ENCODE assay signal across 19 mouse cellular contexts in the genomic region with DNA sequence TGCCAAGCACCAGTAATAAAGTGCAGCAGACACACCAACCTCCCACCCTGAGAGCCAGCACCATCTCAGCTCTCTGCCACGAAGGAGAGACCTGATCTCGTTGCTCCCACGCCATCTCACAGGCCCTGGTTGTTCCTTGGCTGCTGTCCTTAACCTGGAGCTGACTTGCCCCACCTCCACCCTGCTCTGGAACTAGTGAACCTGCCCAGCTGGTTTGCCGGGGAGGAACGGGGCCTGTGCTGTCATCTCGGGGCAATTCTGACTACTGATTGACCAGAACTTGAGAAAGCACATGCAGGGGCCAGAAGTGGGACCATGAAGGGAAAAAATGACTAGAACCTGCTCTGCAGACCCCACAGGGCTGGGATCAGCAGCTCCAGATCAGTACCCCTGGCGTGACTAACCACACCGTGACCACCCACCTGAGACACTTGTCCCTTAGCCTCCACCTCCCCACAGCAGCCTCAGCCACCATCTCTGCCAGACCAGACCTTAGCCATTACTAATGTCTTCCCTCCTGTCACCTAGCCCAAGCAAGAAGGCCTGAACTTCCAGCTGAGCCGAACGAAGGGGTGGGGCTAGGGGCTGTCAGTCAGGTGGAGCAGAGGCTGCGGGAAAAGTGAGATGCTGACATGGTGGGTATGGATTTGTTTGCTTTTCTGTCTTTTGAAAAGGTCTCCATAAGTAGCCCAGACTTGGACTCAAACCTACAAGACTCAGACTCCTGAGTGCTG. TPM values are rescaled to one million over a fixed set of nuclear protein-coding genes. Genes with fewer than 3 reads are reported as not detected.
DNase-seq lines count a peak whose midpoint lies in the region; ATAC-seq and TF ChIP-seq lines count a peak whose summit lies in the region.
"Had no signal": no experiment of that assay in that cellular context is flagged by ENCODE, and none has a peak within 500 bp of the region (broad histone marks: within the 10 kb centered on the region; RNA-seq: fewer than 3 reads in every experiment).

No protein-coding gene starts in this region.

- no peak for TF ChIP-seq CTCF in kidney, adult 2 months (conservative IDR thresholded peaks at IDR 0.05; ENCODE audit: insufficient read depth, insufficient read length, low read depth, low read length)

- no peaks in the 10 kb centered on the region for H3K36me3 ChIP-seq in lung, embryonic 16.5 days (ENCODE audit: control insufficient read depth, insufficient read depth, low read length)
- H3K36me3 ChIP-seq in kidney, adult 2 months (ENCODE audit: control insufficient read depth, insufficient read depth, low read length), result no peaks in the 10 kb centered on the region
- H3K36me3 ChIP-seq in forebrain, embryonic 14.5 days (ENCODE audit: control insufficient read depth, insufficient read depth, low read length), result peaks cover 6% of the 10 kb centered on the region; the same call in 1 of the 2 replicates

- no peak overlapping the region for H3K9ac ChIP-seq in lung, embryonic 16.5 days (ENCODE audit: low read length)
- H3K9ac ChIP-seq in forebrain, embryonic 14.5 days (ENCODE audit: low read length), result no peak overlapping the region

- whole genome bisulfite sequencing in lung, embryonic 16.5 days, result 41% methylated on average over 11 of the region's 11 CpGs
- WGBS in kidney, adult 2 months, result 30% methylated on average over 11 of the region's 11 CpGs
- WGBS in forebrain, embryonic 14.5 days, result 72% methylated on average over 11 of the region's 11 CpGs

- TF ChIP-seq POLR2A in kidney, adult 2 months (IDR thresholded peaks at IDR 0.05; ENCODE audit: low read depth, low read length), result no peak

- 0 out of 2 replicates have a peak, but pooled peaks cover 2% of the 10 kb centered on the region for H3K4me1 ChIP-seq in lung, embryonic 16.5 days (replicated peaks; ENCODE audit: control insufficient read depth, insufficient read depth, low read length)
- H3K4me1 ChIP-seq in kidney, adult 2 months (ENCODE audit: control insufficient read depth, insufficient read depth, low read length), result peaks cover 6% of the 10 kb centered on the region; the same call in 1 of the 2 replicates
- H3K4me1 ChIP-seq in forebrain, embryonic 14.5 days (ENCODE audit: control insufficient read depth, insufficient read depth, low read length), result no peaks in the 10 kb centered on the region

- H3K9me3 ChIP-seq in lung, embryonic 16.5 days (ENCODE audit: control insufficient read depth, low read length), result no peaks in the 10 kb centered on the region
- no peaks in the 10 kb centered on the region for H3K9me3 ChIP-seq in forebrain, embryonic 14.5 days (replicated peaks; ENCODE audit: control insufficient read depth, low read length)
- H3K9me3 ChIP-seq: G1E; megakaryocyte, embryonic 14.5 days had no signal

- ATAC-seq in lung, embryonic 16.5 days (ENCODE audit: low read depth), result peak; percentile 59; the same call in 1 of the 2 replicates
- ATAC-seq in forebrain, embryonic 14.5 days, result no peak

- H3K4me2 ChIP-seq in lung, embryonic 16.5 days (ENCODE audit: low read depth, low read length), result no peak overlapping the region
- H3K4me2 ChIP-seq in forebrain, embryonic 14.5 days (ENCODE audit: low read length), result no peak overlapping the region

- no peak overlapping the region for H3K4me3 ChIP-seq in lung, embryonic 16.5 days (ENCODE audit: low read length)
- no peak overlapping the region for H3K4me3 ChIP-seq in kidney, adult 2 months (ENCODE audit: insufficient read depth, low read depth, low read length)
- H3K4me3 ChIP-seq in forebrain, embryonic 14.5 days (ENCODE audit: low read depth, low read length), result no peak overlapping the region
- H3K4me3 ChIP-seq: megakaryocyte, embryonic 14.5 days; myocyte had no signal

- H3K27ac ChIP-seq in lung, embryonic 16.5 days (ENCODE audit: low read length), result 0 out of 2 replicates have a peak overlapping the region, but pooled peaks have one; percentile 2
- peak overlapping the region; percentile 72 for H3K27ac ChIP-seq in kidney, adult 2 months (ENCODE audit: insufficient read depth, low read depth, low read length)
- no peak overlapping the region for H3K27ac ChIP-seq in forebrain, embryonic 14.5 days (ENCODE audit: low read depth, low read length)

- H3K27me3 ChIP-seq in lung, embryonic 16.5 days (ENCODE audit: control insufficient read depth, insufficient read depth, low read depth, low read length), result no peaks in the 10 kb centered on the region
- H3K27me3 ChIP-seq in kidney, adult 2 months (replicated peaks; ENCODE audit: control insufficient read depth, insufficient read depth, low read length), result no peaks in the 10 kb centered on the region
- no peaks in the 10 kb centered on the region for H3K27me3 ChIP-seq in forebrain, embryonic 14.5 days (replicated peaks; ENCODE audit: control insufficient read depth, insufficient read depth, low read length)

- DNase-seq in lung, postnatal 10 days, result no peak
- peak; percentile 69 for DNase-seq in kidney, adult 2 months
- DNase-seq in kidney, postnatal 4 days, result peak; percentile 55 to 74
- DNase-seq in urinary bladder, postnatal 14 days (ENCODE audit: low spot score), result peak; percentile 81
- DNase-seq in spleen, postnatal 36 days (ENCODE audit: low spot score in 2 of 2), result no peak
- no peak for DNase-seq in gastrocnemius, adult 8-10 months (ENCODE audit: low spot score in 2 of 2)
- DNase-seq in forebrain, embryonic 14.5 days (ENCODE audit: low spot score), result no peak
- DNase-seq: cerebellum, adult 2 months; embryo, embryonic 11 days; heart, postnatal 36 days; right cerebral cortex, postnatal 4 days had no signal

RNA-seq across cellular contexts. Expression of gene Gm13547, which starts 9.0 kb away (rescaled TPM):
- not detected in 2 replicates for polyA plus RNA-seq in lung, embryonic 16.5 days (2015; fragmentation: Nextera tagmentation; extraction: Ambion mirVana)
- polyA plus RNA-seq in kidney, adult 2 months (2012; rRNA removed), result not detected in 2 replicates
- not detected for total RNA-seq in gastrocnemius, adult 8-10 months (2022)
- not detected in 2 replicates for polyA plus RNA-seq in forebrain, embryonic 14.5 days (2014; fragmentation: Nextera tagmentation; extraction: Ambion mirVana)
- total RNA-seq: heart, adult 8-10 months; heart, postnatal 36 days; liver, adult 2 months had no signal
- polyA plus RNA-seq: C2C12; cerebellum, adult 2 months; G1E; liver, adult 2 months; myocyte; thymus, postnatal 0 days had no signal

RNA-seq across cellular contexts. Expression of gene Gm13420, which starts 16.7 kb away (rescaled TPM):
- 0.45 and 1.9 TPM in 2 replicates for polyA plus RNA-seq in lung, embryonic 16.5 days (2015; fragmentation: Nextera tagmentation; extraction: Ambion mirVana)
- polyA plus RNA-seq in kidney, adult 2 months (2012; rRNA removed), result 6.1 and 9.4 TPM in 2 replicates
- total RNA-seq in gastrocnemius, adult 8-10 months (2022), result not detected
- polyA plus RNA-seq in forebrain, embryonic 14.5 days (2014; fragmentation: Nextera tagmentation; extraction: Ambion mirVana), result not detected in 2 replicates
- total RNA-seq: G1E; heart, adult 8-10 months; heart, postnatal 36 days had no signal
- polyA plus RNA-seq: C2C12; G1E; myocyte; thymus, postnatal 0 days had no signal

RNA-seq across cellular contexts. Expression of gene Coq4, which starts 19.1 kb away (rescaled TPM):
- 28.3 and 29.0 TPM in 2 replicates for polyA plus RNA-seq in lung, embryonic 16.5 days (2015; fragmentation: Nextera tagmentation; extraction: Ambion mirVana)
- polyA plus RNA-seq in kidney, adult 2 months (2012; rRNA removed), result 87.5 and 111 TPM in 2 replicates
- 1 to 10 TPM; 6.7 to 8.4 (median 7.5) TPM for total RNA-seq in gastrocnemius, adult 8-10 months (2022)
- 36.0 and 37.5 TPM in 2 replicates for polyA plus RNA-seq in forebrain, embryonic 14.5 days (2014; fragmentation: Nextera tagmentation; extraction: Ambion mirVana)

RNA-seq across cellular contexts. Expression of gene Trub2, which starts 20.2 kb away (rescaled TPM):
- polyA plus RNA-seq in lung, embryonic 16.5 days (2015; fragmentation: Nextera tagmentation; extraction: Ambion mirVana), result 33.9 and 38.3 TPM in 2 replicates
- polyA plus RNA-seq in kidney, adult 2 months (2012; rRNA removed), result 32.7 and 46.2 TPM in 2 replicates
- total RNA-seq in gastrocnemius, adult 8-10 months (2022), result 10 to 100 TPM; 20.8 to 31.6 (median 26.2) TPM
- polyA plus RNA-seq in forebrain, embryonic 14.5 days (2014; fragmentation: Nextera tagmentation; extraction: Ambion mirVana), result 26.8 and 31.1 TPM in 2 replicates

RNA-seq across cellular contexts. Expression of gene Slc27a4, which starts 34.3 kb away (rescaled TPM):
- polyA plus RNA-seq in lung, embryonic 16.5 days (2015; fragmentation: Nextera tagmentation; extraction: Ambion mirVana), result 11.7 and 13.3 TPM in 2 replicates
- 49.7 and 56.2 TPM in 2 replicates for polyA plus RNA-seq in kidney, adult 2 months (2012; rRNA removed)
- total RNA-seq in gastrocnemius, adult 8-10 months (2022), result 1 to 10 TPM; 5.4 to 7.5 (median 6.6) TPM
- 22.6 and 26.1 TPM in 2 replicates for polyA plus RNA-seq in forebrain, embryonic 14.5 days (2014; fragmentation: Nextera tagmentation; extraction: Ambion mirVana)

Comparison
In these comparisons a context has a peak if more than half of its experiments do, and no peak if none do; other contexts are left out.
1. DNase-seq: peak in kidney, adult 2 months (single experiment), kidney, postnatal 4 days (2 of 2) and urinary bladder, postnatal 14 days (single experiment); none in lung, postnatal 10 days (single experiment), spleen, postnatal 36 days (0 of 2), gastrocnemius, adult 8-10 months (0 of 2) and forebrain, embryonic 14.5 days (single experiment).